Mouse (Mus musculus): Measurements from ENCODE around the gene Bcl7c.

- no peak for TF ChIP-seq POLR2A (IDR thresholded peaks at IDR 0.05; ENCODE audit: extremely low read depth, insufficient read depth, low read length)
- no peak for TF ChIP-seq CTCF (IDR thresholded peaks at IDR 0.05; ENCODE audit: low read depth, low read length)
Observed at GRCm38 (mm10) chr7:127711456-127711855, 2.7 kb upstream of the Bcl7c start.
